Mouse (Mus musculus) layer of hippocampus, adult 2 months (tissue): ENCODE measurements at regions not wholly inside any gene's neighbourhood (a gene's known extent, or its start where the extent isn't known, plus 50 kb on each side); places are given as distances from the start of the nearest gene placed in this dataset.
"Not testable (repeated sequence)": the region's sequence is repeated elsewhere in the genome, so short reads cannot be mapped to it uniquely, and the experiment has no call there.

Experiments
- DNase-seq, 2 experiments: peaks; one replicate each; pipeline ENCODE4 v3.0.0; 2022; ENCODE audit warnings: low spot score in 2 of 2
- H3K27ac ChIP-seq: fragments of 200-600 bp; 2 replicates; pipeline ENCODE4 v1.8.1; 2022
- H3K4me3 ChIP-seq: fragments of 200-600 bp; 2 replicates; pipeline ENCODE4 v1.8.1; 2022; ENCODE audit warnings: mild to moderate bottlenecking
- CTCF ChIP-seq: fragments of 200-600 bp; conservative IDR thresholded peaks from 2 replicates; pipeline ENCODE4 v1.8.1; 2022; ENCODE audit warnings: antibody characterized with exemption, mild to moderate bottlenecking, moderate library complexity

DNA sequence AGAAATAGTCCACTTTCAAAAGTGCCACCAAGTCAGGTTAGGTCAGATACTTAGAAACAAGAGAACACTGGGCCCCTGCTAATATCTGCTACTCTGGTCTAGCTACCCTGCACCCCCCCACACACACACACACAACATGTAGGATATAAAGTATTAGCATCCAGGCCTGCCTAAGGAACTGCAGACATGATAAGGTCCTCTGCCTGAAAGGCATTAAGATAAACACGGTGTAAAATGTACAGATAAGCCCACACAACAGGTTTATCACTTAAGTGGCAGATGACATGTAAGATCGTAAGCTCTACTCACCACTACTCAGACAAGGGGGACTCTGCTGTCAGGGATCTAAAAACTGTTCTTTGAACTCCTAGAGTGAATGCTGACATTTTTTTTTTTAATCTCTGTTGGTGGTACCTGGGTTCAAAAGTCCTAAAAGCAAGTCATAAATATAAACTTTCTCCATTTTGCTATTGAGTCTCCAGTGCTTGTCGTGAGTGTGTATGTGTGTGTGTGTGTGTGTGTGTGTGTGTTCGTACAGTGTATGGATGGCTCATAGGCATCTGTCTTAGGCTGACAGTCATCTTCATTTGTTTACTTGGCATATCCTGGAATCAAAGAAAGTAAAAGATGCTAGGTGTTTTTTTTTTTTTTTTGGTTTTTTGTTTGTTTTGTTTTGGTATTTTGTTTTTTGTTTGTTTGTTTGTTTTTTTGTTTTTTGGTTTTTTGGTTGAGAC lies 52.2 kb downstream of the Gm9817 start:
- no peak overlapping the region for H3K4me3 ChIP-seq
- no peak for TF ChIP-seq CTCF
- no peak for DNase-seq
- no peak overlapping the region for H3K27ac ChIP-seq

DNA sequence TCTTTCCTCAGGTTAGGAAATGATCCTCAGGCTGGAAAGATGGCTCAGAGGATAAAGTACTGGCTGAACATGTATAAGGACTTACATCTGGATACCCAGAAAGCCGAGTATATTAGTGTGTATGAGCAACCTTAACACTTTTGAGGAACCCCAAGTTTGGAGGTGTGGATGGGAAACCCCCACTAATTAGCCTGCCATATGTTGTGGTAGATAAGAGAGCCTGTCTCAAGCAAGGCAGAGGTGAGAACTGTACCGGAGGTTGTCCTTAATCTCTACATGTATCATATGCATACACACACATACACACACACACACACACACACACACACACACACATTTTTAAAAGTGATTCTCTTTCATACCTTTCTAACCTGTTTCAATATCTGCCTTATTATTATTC lies 62.1 kb downstream of the Gm9817 start:
- DNase-seq = no peak
- no peak overlapping the region for H3K27ac ChIP-seq
- H3K4me3 ChIP-seq = no peak overlapping the region
- no peak for TF ChIP-seq CTCF

GRCm38 (mm10) chr13:45145129-45145528 lies 66.6 kb downstream of the Gm9817 start:
- Histone ChIP-seq H3K4me3 (no peak overlapping the region), H3K27ac (no peak overlapping the region)
- no peak for TF ChIP-seq CTCF
- DNase-seq = peak in 1 of 2 experiments; percentile 16

GRCm38 (mm10) chr13:45156223-45156622 lies 77.7 kb downstream of the Gm9817 start:
- Histone ChIP-seq H3K4me3 (no peak overlapping the region), H3K27ac (no peak overlapping the region)
- peak; percentile 62 for TF ChIP-seq CTCF
- peak in 1 of 2 experiments; percentile 21 for DNase-seq

GRCm38 (mm10) chr13:45156982-45157381 lies 78.5 kb downstream of the Gm9817 start:
- no peak for TF ChIP-seq CTCF
- Histone ChIP-seq H3K4me3 (no peak overlapping the region), H3K27ac (no peak overlapping the region)
- no peak for DNase-seq

GRCm38 (mm10) chr13:45160281-45160680 lies 81.8 kb downstream of the Gm9817 start:
- DNase-seq = peak; percentile 27 to 37
- no peak for TF ChIP-seq CTCF
- H3K4me3 ChIP-seq = no peak overlapping the region

GRCm38 (mm10) chr13:45164001-45164778 lies 85.7 kb downstream of the Gm9817 start:
- no peak for TF ChIP-seq CTCF

More at GRCm38 (mm10) chr13:45160281-45160680, 81.8 kb downstream of the Gm9817 start:
- peak overlapping the region; percentile 32; the same call in 1 of the 2 replicates for H3K27ac ChIP-seq

DNA sequence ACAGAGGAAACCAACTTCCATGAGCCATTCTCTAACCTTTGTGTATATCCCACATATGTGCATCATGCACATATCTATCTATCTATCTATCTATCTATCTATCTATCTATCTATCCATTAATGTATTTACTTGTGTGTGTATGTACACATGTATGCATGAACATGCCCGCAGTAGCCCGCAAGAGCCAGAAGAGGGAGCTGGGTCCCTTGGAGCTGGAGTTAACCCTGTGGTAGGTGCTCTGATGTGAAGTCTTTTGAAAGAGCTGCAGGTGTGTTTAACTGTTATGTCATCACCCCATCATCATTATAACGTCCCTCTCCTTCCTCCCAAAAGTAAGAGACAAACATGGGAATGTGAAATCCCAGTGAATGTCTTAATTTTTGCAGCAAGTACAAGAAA lies 86.7 kb downstream of the Gm9817 start:
- DNase-seq = no peak
- Histone ChIP-seq H3K27ac (no peak overlapping the region), H3K4me3 (no peak overlapping the region)
- peak; percentile 58 for TF ChIP-seq CTCF

More at GRCm38 (mm10) chr13:45164001-45164778, 85.7 kb downstream of the Gm9817 start:
- Histone ChIP-seq H3K4me3 (no peak overlapping the region), H3K27ac (no peak overlapping the region)
- no peak for DNase-seq

DNA sequence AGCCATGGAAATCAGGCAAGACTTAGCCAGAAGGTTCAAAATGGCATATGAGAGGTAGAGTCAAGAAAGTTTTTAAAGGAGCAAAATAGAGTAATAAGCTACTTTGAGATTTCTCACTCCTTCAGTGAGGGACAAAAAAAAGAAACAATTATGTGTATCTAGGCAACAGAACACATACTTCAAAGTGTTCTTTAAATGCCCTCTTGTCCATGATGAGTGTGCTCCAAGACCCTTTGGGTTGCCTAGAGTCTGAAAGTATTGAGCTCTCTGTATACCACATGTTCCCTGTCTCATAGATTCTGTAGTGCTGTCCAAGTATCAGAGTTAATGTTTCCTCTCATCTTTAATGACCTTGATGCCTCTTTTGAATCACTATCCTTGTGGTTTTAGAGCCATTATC lies 91.2 kb downstream of the Gm9817 start:
- no peak for DNase-seq
- no peak overlapping the region for H3K4me3 ChIP-seq
- no peak for TF ChIP-seq CTCF
- no peak overlapping the region for H3K27ac ChIP-seq

DNA sequence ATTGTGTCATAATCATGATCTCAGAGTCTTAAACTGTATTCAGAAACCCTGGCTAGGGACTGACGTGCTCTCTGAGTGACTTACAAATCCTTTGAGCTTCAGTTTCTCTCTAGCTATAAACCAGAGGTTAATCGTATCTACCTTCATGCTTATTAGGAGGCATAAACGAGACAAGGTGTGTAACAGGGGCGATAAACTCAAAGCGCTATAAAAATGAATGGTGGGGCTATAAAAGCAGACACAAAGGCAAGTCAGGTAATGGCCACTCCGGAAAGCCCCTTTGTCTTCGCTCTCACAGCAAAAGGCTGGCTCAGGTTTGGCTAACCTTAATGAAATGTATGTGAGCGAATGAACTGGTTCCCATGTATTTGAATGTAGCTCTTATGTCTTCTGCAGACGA lies 94.6 kb downstream of the Gm9817 start:
- no peak for TF ChIP-seq CTCF
- H3K27ac ChIP-seq = no peak overlapping the region

GRCm38 (mm10) chr13:45175711-45176205 lies 97.3 kb downstream of the Gm9817 start:
- not testable (repeated sequence) for H3K4me3 ChIP-seq, H3K27ac ChIP-seq, DNase-seq
- TF ChIP-seq CTCF = peak; percentile 27; the same call in 1 of the 2 replicates

More for the DNA sequence above, 94.6 kb downstream of the Gm9817 start:
- no peak overlapping the region for H3K4me3 ChIP-seq
- no peak for DNase-seq

GRCm38 (mm10) chr13:45181529-45182230 lies 103.2 kb downstream of the Gm9817 start:
- H3K4me3 ChIP-seq = no peak overlapping the region
- no peak for DNase-seq
- H3K27ac ChIP-seq = no peak overlapping the region
- TF ChIP-seq CTCF = no peak

DNA sequence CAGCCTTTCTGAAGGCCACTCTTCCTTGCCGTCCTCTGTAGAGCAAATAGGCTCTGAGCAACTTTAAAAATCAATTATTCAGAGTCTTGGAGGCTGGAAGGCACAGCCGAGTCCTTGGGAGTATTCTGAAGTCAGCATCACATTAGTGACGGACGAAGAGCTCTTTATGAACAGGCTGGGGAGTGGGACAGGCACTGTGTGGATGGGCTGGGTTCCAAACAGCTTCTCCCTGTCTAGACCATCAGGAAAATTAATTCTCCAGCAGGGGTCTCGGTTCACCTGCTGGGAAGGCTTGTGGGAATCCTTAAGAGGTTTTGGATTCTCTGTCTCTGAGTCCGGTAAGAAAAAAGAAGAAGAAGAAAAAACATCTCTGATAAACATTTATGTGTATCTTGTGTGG lies 110.9 kb downstream of the Gm9817 start:
- no peak for TF ChIP-seq CTCF
- no peak for DNase-seq
- Histone ChIP-seq H3K4me3 (no peak overlapping the region), H3K27ac (no peak overlapping the region)
